Comparison of ENCODE assay signal across 8 mouse cellular contexts in genomic region chr19:43521996-43522395, GRCm38 (mm10). TPM values are rescaled to one million over a fixed set of nuclear protein-coding genes. Genes with fewer than 3 reads are reported as not detected.
DNase-seq lines count a peak whose midpoint lies in the region; ATAC-seq and TF ChIP-seq lines count a peak whose summit lies in the region.

No protein-coding gene starts in this region.

- no peak for TF ChIP-seq POLR2A in MEL (IDR thresholded peaks at IDR 0.05; ENCODE audit: control insufficient read depth in 1 of 2, insufficient read depth in 1 of 2, low read depth in 1 of 2, low read length in 2 of 2, poor library complexity in 1 of 2)

- H3K27me3 ChIP-seq in hindbrain, embryonic 13.5 days, result 0 out of 2 replicates have a peak, but pooled peaks cover 6% of the 10 kb centered on the region
- peaks cover 3% of the 10 kb centered on the region; the same call in 1 of the 2 replicates for H3K27me3 ChIP-seq in hindbrain, embryonic 11.5 days (ENCODE audit: control insufficient read depth, insufficient read depth, low read length)
- H3K27me3 ChIP-seq in MEL (ENCODE audit: control insufficient read depth in 1 of 2, insufficient read depth in 2 of 2, low read length in 2 of 2), result no peaks in the 10 kb centered on the region
- H3K27me3 ChIP-seq in liver, postnatal 0 days (ENCODE audit: insufficient read depth, low read length), result no peaks in the 10 kb centered on the region

- TF ChIP-seq CTCF in MEL (IDR thresholded peaks at IDR 0.05 in 2 of 3, conservative IDR thresholded peaks at IDR 0.05 in 1 of 3; ENCODE audit: control insufficient read depth in 1 of 3, insufficient read depth in 1 of 3, low read depth in 2 of 3, low read length in 3 of 3, poor library complexity in 1 of 3, severe bottlenecking in 1 of 3), result no peak
- no peak for TF ChIP-seq CTCF in liver, postnatal 0 days (IDR thresholded peaks at IDR 0.05; ENCODE audit: low read depth)

- no peak for TF ChIP-seq EP300 in MEL (IDR thresholded peaks at IDR 0.05; ENCODE audit: low read depth in 1 of 2, low read length in 2 of 2)
- TF ChIP-seq EP300 in liver, postnatal 0 days (IDR thresholded peaks at IDR 0.05; ENCODE audit: low read depth), result no peak

- H3K9me3 ChIP-seq in hindbrain, embryonic 13.5 days, result no peaks in the 10 kb centered on the region
- no peaks in the 10 kb centered on the region for H3K9me3 ChIP-seq in hindbrain, embryonic 11.5 days (ENCODE audit: control insufficient read depth, low read length)
- no peaks in the 10 kb centered on the region for H3K9me3 ChIP-seq in MEL (replicated peaks; ENCODE audit: insufficient read depth, low read length)
- H3K9me3 ChIP-seq in liver, postnatal 0 days (ENCODE audit: low read length), result no peaks in the 10 kb centered on the region

- no peak for TF ChIP-seq RAD21 in MEL (IDR thresholded peaks at IDR 0.05; ENCODE audit: low read depth, low read length)

- no peak for ATAC-seq in hindbrain, embryonic 13.5 days (ENCODE audit: low FRiP score)
- no peak for ATAC-seq in hindbrain, embryonic 11.5 days (ENCODE audit: low FRiP score)
- no peak for ATAC-seq in liver, postnatal 0 days
- ATAC-seq in monocyte, adult 5-6 weeks (replicated peaks; ENCODE audit: insufficient number of reproducible peaks, low FRiP score, low TSS enrichment, poor library complexity, severe bottlenecking), result no peak

- 84% methylated on average over 9 of the region's 9 CpGs for WGBS in hindbrain, embryonic 13.5 days
- WGBS in hindbrain, embryonic 11.5 days, result 86% methylated on average over 9 of the region's 9 CpGs
- 76% methylated on average over 9 of the region's 9 CpGs for WGBS in liver, postnatal 0 days (ENCODE audit: insufficient replicate concordance)

- peaks cover 45% of the 10 kb centered on the region for H3K4me1 ChIP-seq in hindbrain, embryonic 13.5 days (replicated peaks)
- peaks cover 3% of the 10 kb centered on the region; the same call in 1 of the 2 replicates for H3K4me1 ChIP-seq in hindbrain, embryonic 11.5 days (replicated peaks; ENCODE audit: control insufficient read depth, insufficient read depth, low read length)
- peaks cover 8 to 16% of the 10 kb centered on the region in 2 experiments; a peak in 3 of 4 replicates for H3K4me1 ChIP-seq in MEL (ENCODE audit: control insufficient read depth in 1 of 2, insufficient read depth in 2 of 2, low read length in 2 of 2)
- peaks cover 23% of the 10 kb centered on the region for H3K4me1 ChIP-seq in liver, postnatal 0 days (ENCODE audit: insufficient read depth)

- peak overlapping the region; percentile 53; the same call in 1 of the 2 replicates for H3K9ac ChIP-seq in hindbrain, embryonic 13.5 days
- H3K9ac ChIP-seq in hindbrain, embryonic 11.5 days (ENCODE audit: low read depth, low read length), result no peak overlapping the region
- H3K9ac ChIP-seq in MEL (ENCODE audit: control insufficient read depth, low read depth, low read length, poor library complexity, severe bottlenecking), result peak overlapping the region; percentile 18; the same call in 1 of the 2 replicates
- peak overlapping the region; percentile 80 for H3K9ac ChIP-seq in liver, postnatal 0 days (replicated peaks)

- peak overlapping the region; percentile 62 for H3K4me2 ChIP-seq in hindbrain, embryonic 13.5 days
- no peak overlapping the region for H3K4me2 ChIP-seq in hindbrain, embryonic 11.5 days (replicated peaks; ENCODE audit: low read depth, low read length)
- H3K4me2 ChIP-seq in liver, postnatal 0 days (ENCODE audit: low read depth, low read length), result peak overlapping the region; percentile 67

- H3K4me3 ChIP-seq in hindbrain, embryonic 13.5 days, result no peak overlapping the region
- no peak overlapping the region for H3K4me3 ChIP-seq in hindbrain, embryonic 11.5 days (ENCODE audit: low read depth, low read length)
- H3K4me3 ChIP-seq in MEL (ENCODE audit: control insufficient read depth in 1 of 2, insufficient read depth in 1 of 2, low read depth in 2 of 2, low read length in 2 of 2), result peak overlapping the region in 1 of 2 experiments; percentile 4; a peak in 2 of 4 replicates
- H3K4me3 ChIP-seq in liver, postnatal 0 days (ENCODE audit: low read depth, low read length), result peak overlapping the region; percentile 42

- DNase-seq in adrenal gland, adult 2 months, result peak; percentile 48
- DNase-seq in adrenal gland, adult 18-20 months (ENCODE audit: low spot score in 2 of 2), result no peak
- no peak for DNase-seq in hindbrain, embryonic 11.5 days (ENCODE audit: low spot score)
- DNase-seq in MEL (ENCODE audit: low read depth, low spot score), result no peak
- no peak for DNase-seq in liver, postnatal 0 days
- DNase-seq in kidney, adult 8-10 months, result no peak

- no peak overlapping the region for H3K27ac ChIP-seq in hindbrain, embryonic 13.5 days
- H3K27ac ChIP-seq in hindbrain, embryonic 11.5 days (ENCODE audit: low read depth, low read length), result no peak overlapping the region
- no peak overlapping the region for H3K27ac ChIP-seq in MEL (ENCODE audit: control insufficient read depth, low read depth, low read length)
- peak overlapping the region; percentile 66 for H3K27ac ChIP-seq in liver, postnatal 0 days (ENCODE audit: low read depth)

- no peaks in the 10 kb centered on the region for H3K36me3 ChIP-seq in hindbrain, embryonic 13.5 days
- no peaks in the 10 kb centered on the region for H3K36me3 ChIP-seq in hindbrain, embryonic 11.5 days (ENCODE audit: control insufficient read depth, insufficient read depth, low read length)
- H3K36me3 ChIP-seq in MEL (ENCODE audit: control insufficient read depth in 1 of 2, insufficient read depth in 2 of 2, low read length in 2 of 2), result peaks cover 17 to 23% of the 10 kb centered on the region in 2 experiments
- peaks cover 6% of the 10 kb centered on the region; the same call in 1 of the 2 replicates for H3K36me3 ChIP-seq in liver, postnatal 0 days (replicated peaks; ENCODE audit: insufficient read depth, low read length)

- peaks cover 61% of the 10 kb centered on the region for H3K79me2 ChIP-seq in MEL (ENCODE audit: control insufficient read depth, insufficient read depth, low read length, poor library complexity)

TF ChIP-seq in MEL, 35 proteins besides CTCF, POLR2A, EP300 and RAD21:
- TF ChIP-seq MEF2A (IDR thresholded peaks at IDR 0.05; ENCODE audit: extremely low read depth, insufficient replicate concordance, low read depth, low read length, poor library complexity, severe bottlenecking), result no peak
- TF ChIP-seq SIN3A (IDR thresholded peaks at IDR 0.05; ENCODE audit: low read length), result no peak
- no peak for TF ChIP-seq MYC (IDR thresholded peaks at IDR 0.05; ENCODE audit: low read depth, low read length)
- TF ChIP-seq MXI1 (IDR thresholded peaks at IDR 0.05; ENCODE audit: low read depth, low read length), result no peak
- TF ChIP-seq ZMIZ1 (IDR thresholded peaks at IDR 0.05; ENCODE audit: low read depth, low read length), result no peak
- no peak for TF ChIP-seq MAX (IDR thresholded peaks at IDR 0.05; ENCODE audit: low read length)
- TF ChIP-seq ETS1 (IDR thresholded peaks at IDR 0.05; ENCODE audit: low read depth, low read length), result no peak
- no peak for TF ChIP-seq ZC3H11A (IDR thresholded peaks at IDR 0.05; ENCODE audit: low read depth, low read length)
- TF ChIP-seq SMC3 (IDR thresholded peaks at IDR 0.05; ENCODE audit: low read depth, low read length), result no peak
- TF ChIP-seq MAZ (IDR thresholded peaks at IDR 0.05; ENCODE audit: low read depth, low read length), result no peak
- no peak for TF ChIP-seq GATA1 (IDR thresholded peaks at IDR 0.05; ENCODE audit: low read depth, low read length)

RNA-seq across cellular contexts. Expression of gene Got1, which starts 2.4 kb away (rescaled TPM):
- 100 to 1,000 TPM; 153 to 283 TPM for total RNA-seq in adrenal gland, adult 2 months (2021)
- 55.8 and 96.7 TPM in 2 replicates for polyA plus RNA-seq in adrenal gland, adult 2 months (2012; rRNA removed)
- 100 to 1,000 TPM; 181 to 350 TPM for total RNA-seq in adrenal gland, adult 18-20 months (2021)
- 75.4 and 75.8 TPM in 2 replicates for polyA plus RNA-seq in hindbrain, embryonic 13.5 days (2015; fragmentation: Nextera tagmentation; extraction: Ambion mirVana)
- polyA plus RNA-seq in hindbrain, embryonic 11.5 days (2014; fragmentation: Nextera tagmentation; extraction: Ambion mirVana), result 51.0 and 53.4 TPM in 2 replicates
- 60.4 and 69.7 TPM in 2 replicates for total RNA-seq in MEL (2012; rRNA removed)
- polyA plus RNA-seq in MEL (2012; ENCODE audit: insufficient read depth in 1 of 2, insufficient read length in 2 of 2, low read depth in 1 of 2, low replicate concordance in 2 of 2, missing spikeins in 1 of 2), result 100 to 1,000 TPM; 106 to 213 TPM
- polyA plus RNA-seq in liver, postnatal 0 days (2015; fragmentation: Nextera tagmentation; extraction: Ambion mirVana), result 127 and 137 TPM in 2 replicates
- total RNA-seq in monocyte, adult 5-6 weeks (2017), result 8.9 to 15.1 TPM (median 11.3 TPM) in 3 replicates
